In genomic region chr8:81342999-81343302, GRCm38 (mm10) we compare ENCODE assay signal across 8 mouse cellular contexts. TPM values are rescaled to one million over a fixed set of nuclear protein-coding genes. Genes with fewer than 3 reads are reported as not detected.
A peak's percentile ranks its signal among the peaks of the same experiment; 100 is the strongest.
DNase-seq lines count a peak whose midpoint lies in the region; ATAC-seq and TF ChIP-seq lines count a peak whose summit lies in the region.

No protein-coding gene starts in this region.

- no peaks in the 10 kb centered on the region for H3K9me3 ChIP-seq in lung, embryonic 14.5 days (ENCODE audit: low read depth, low read length)
- H3K9me3 ChIP-seq in forebrain, embryonic 11.5 days (ENCODE audit: control insufficient read depth, low read length) = no peaks in the 10 kb centered on the region
- H3K9me3 ChIP-seq in limb, embryonic 11.5 days (ENCODE audit: control insufficient read depth, low read length) = no peaks in the 10 kb centered on the region

- H3K9ac ChIP-seq in lung, embryonic 14.5 days = no peak overlapping the region
- H3K9ac ChIP-seq in forebrain, embryonic 11.5 days (ENCODE audit: low read length) = no peak overlapping the region
- no peak overlapping the region for H3K9ac ChIP-seq in limb, embryonic 11.5 days (ENCODE audit: low read length)

- H3K4me2 ChIP-seq in lung, embryonic 14.5 days = peak overlapping the region; percentile 93
- peak overlapping the region; percentile 87 for H3K4me2 ChIP-seq in forebrain, embryonic 11.5 days (ENCODE audit: low read depth, low read length, severe bottlenecking)
- H3K4me2 ChIP-seq in limb, embryonic 11.5 days (ENCODE audit: low read depth, severe bottlenecking) = peak overlapping the region; percentile 96

- TF ChIP-seq POLR2A in small intestine, adult 2 months (IDR thresholded peaks at IDR 0.05; ENCODE audit: low read depth, low read length) = no peak

- TF ChIP-seq CTCF in lung, embryonic 14.5 days (IDR thresholded peaks at IDR 0.05; ENCODE audit: low read depth) = no peak
- no peak for TF ChIP-seq CTCF in small intestine, adult 2 months (IDR thresholded peaks at IDR 0.05; ENCODE audit: extremely low read depth, insufficient read length, insufficient replicate concordance, low read depth, low read length)

- no peak for ATAC-seq in lung, embryonic 14.5 days (ENCODE audit: insufficient read depth)
- no peak; the same call in 1 of the 2 replicates for ATAC-seq in forebrain, embryonic 11.5 days (replicated peaks; ENCODE audit: low FRiP score)
- no peak; the same call in 1 of the 2 replicates for ATAC-seq in limb, embryonic 11.5 days (ENCODE audit: insufficient number of reproducible peaks, low FRiP score, low TSS enrichment, low read depth)

- 19% methylated on average over 3 of the region's 3 CpGs for WGBS in lung, embryonic 14.5 days
- WGBS in forebrain, embryonic 11.5 days = 25% methylated on average over 3 of the region's 3 CpGs
- 12% methylated on average over 3 of the region's 3 CpGs for WGBS in limb, embryonic 11.5 days
- WGBS in small intestine, adult 2 months = 42% methylated on average over 3 of the region's 3 CpGs

- H3K27ac ChIP-seq in lung, embryonic 14.5 days (ENCODE audit: low read depth) = no peak overlapping the region
- no peak overlapping the region for H3K27ac ChIP-seq in forebrain, embryonic 11.5 days (ENCODE audit: low read depth, low read length)
- H3K27ac ChIP-seq in limb, embryonic 11.5 days (replicated peaks; ENCODE audit: low read depth, low read length) = no peak overlapping the region
- no peak overlapping the region for H3K27ac ChIP-seq in small intestine, adult 2 months (ENCODE audit: insufficient read depth, low read depth, low read length)

- no peaks in the 10 kb centered on the region for H3K4me1 ChIP-seq in lung, embryonic 14.5 days (ENCODE audit: insufficient read depth)
- H3K4me1 ChIP-seq in forebrain, embryonic 11.5 days (replicated peaks; ENCODE audit: control insufficient read depth, insufficient read depth, low read length) = no peaks in the 10 kb centered on the region
- H3K4me1 ChIP-seq in limb, embryonic 11.5 days (ENCODE audit: control insufficient read depth, insufficient read depth, low read length) = no peaks in the 10 kb centered on the region
- no peaks in the 10 kb centered on the region for H3K4me1 ChIP-seq in small intestine, adult 2 months (ENCODE audit: control insufficient read depth, insufficient read depth, insufficient read length, low read length)

- peak; percentile 2 for DNase-seq in lung, embryonic 14.5 days
- no peak for DNase-seq in lung, postnatal 14 days
- no peak for DNase-seq in forebrain, embryonic 11.5 days (ENCODE audit: low spot score)
- peak; percentile 22 for DNase-seq in limb, embryonic 11.5 days (ENCODE audit: low spot score)
- DNase-seq in left cerebral cortex, postnatal 36 days (ENCODE audit: low spot score in 2 of 2) = no peak
- DNase-seq in adrenal gland, postnatal 4 days (ENCODE audit: low spot score in 2 of 2) = no peak
- no peak for DNase-seq in ovary, postnatal 14 days (ENCODE audit: low spot score)

- H3K4me3 ChIP-seq in lung, embryonic 14.5 days (ENCODE audit: low read depth, low read length) = peak overlapping the region; percentile 56
- H3K4me3 ChIP-seq in forebrain, embryonic 11.5 days (ENCODE audit: low read depth, low read length) = peak overlapping the region; percentile 52
- H3K4me3 ChIP-seq in limb, embryonic 11.5 days (ENCODE audit: low read depth, low read length) = peak overlapping the region; percentile 54
- peak overlapping the region; percentile 66 for H3K4me3 ChIP-seq in small intestine, adult 2 months (ENCODE audit: low read depth, low read length)

- intact Hi-C loops in left cerebral cortex, postnatal 36 days (cut with DNase I) = loop anchor here (5.0 kb wide), 1 partner anchor 281 kb away; no protein-coding TSS in a partner anchor

- H3K36me3 ChIP-seq in lung, embryonic 14.5 days (ENCODE audit: insufficient read depth) = no peaks in the 10 kb centered on the region
- H3K36me3 ChIP-seq in forebrain, embryonic 11.5 days (ENCODE audit: control insufficient read depth, insufficient read depth, low read length) = no peaks in the 10 kb centered on the region
- H3K36me3 ChIP-seq in limb, embryonic 11.5 days (ENCODE audit: control insufficient read depth, insufficient read depth, low read length) = no peaks in the 10 kb centered on the region
- no peaks in the 10 kb centered on the region for H3K36me3 ChIP-seq in small intestine, adult 2 months (ENCODE audit: control insufficient read depth, insufficient read depth, low read length)

- peaks cover 7% of the 10 kb centered on the region; the same call in 1 of the 2 replicates for H3K27me3 ChIP-seq in lung, embryonic 14.5 days (ENCODE audit: insufficient read depth, low read length)
- H3K27me3 ChIP-seq in forebrain, embryonic 11.5 days (ENCODE audit: control insufficient read depth, insufficient read depth, low read length) = no peaks in the 10 kb centered on the region
- no peaks in the 10 kb centered on the region for H3K27me3 ChIP-seq in limb, embryonic 11.5 days (ENCODE audit: control insufficient read depth, insufficient read depth, low read length)
- H3K27me3 ChIP-seq in small intestine, adult 2 months (ENCODE audit: control insufficient read depth, insufficient read depth, low read length) = no peaks in the 10 kb centered on the region; the same call in 1 of the 2 replicates

RNA-seq across cellular contexts. Expression of gene Inpp4b, which starts 0.6 kb away (rescaled TPM):
- 6.3 and 7.4 TPM in 2 replicates for polyA plus RNA-seq in lung, embryonic 14.5 days (2014; fragmentation: Nextera tagmentation; extraction: Ambion mirVana)
- 2.9 and 3.3 TPM in 2 replicates for polyA plus RNA-seq in forebrain, embryonic 11.5 days (2014; fragmentation: Nextera tagmentation; extraction: Ambion mirVana)
- polyA plus RNA-seq in limb, embryonic 11.5 days (2014; fragmentation: Nextera tagmentation; extraction: Ambion mirVana) = 8.8 and 16.1 TPM in 2 replicates
- polyA plus RNA-seq in small intestine, adult 2 months (2012; rRNA removed) = 0.38 and 0.41 TPM in 2 replicates
- total RNA-seq in left cerebral cortex, postnatal 36 days (2021) = 10 to 100 TPM in 1 of 2 experiments, 1 to 10 TPM in 1; 9.9 to 13.1 TPM
- total RNA-seq in adrenal gland, postnatal 4 days (2021) = 10 to 100 TPM in 1 of 2 experiments, 1 to 10 TPM in 1; 9.8 to 10.8 TPM

Comparison
In these comparisons a context has a peak if more than half of its experiments do, and no peak if none do; other contexts are left out.
1. DNase-seq: peak in lung, embryonic 14.5 days (single experiment) and limb, embryonic 11.5 days (single experiment); none in lung, postnatal 14 days (single experiment), forebrain, embryonic 11.5 days (single experiment), left cerebral cortex, postnatal 36 days (0 of 2), adrenal gland, postnatal 4 days (0 of 2) and ovary, postnatal 14 days (single experiment).
2. Peak in every context shown above with its lines, with median percentiles within 50 percentile points of each other: H3K4me2 ChIP-seq and H3K4me3 ChIP-seq.